Mouse (Mus musculus) embryo, embryonic 9.5 days (tissue): ENCODE data around the gene Atp13a4.

ENCODE experiments used
- DNase-seq: peaks from one replicate; pipeline ENCODE4 v3.0.0-alpha.2; 2017; ENCODE audit errors: extremely low spot score

Atp13a4 gene

GRCm38 (mm10) chr16:29544829-29545228, at the start of gene Atp13a4:
Atp13a4 (minus strand) TSS chr16:29544864.
- DNase-seq = no peak

- DNase-seq = no peak
These were observed 47.5 kb upstream of the Atp13a4 start for GRCm38 (mm10) chr16:29592171-29592570.

- DNase-seq = no peak
These were observed 35.1 kb upstream of the Atp13a4 start for GRCm38 (mm10) chr16:29579787-29580176.

- peak; percentile 99 for DNase-seq
These were observed 34.6 kb upstream of the Atp13a4 start, which contains the start of gene Opa1 for GRCm38 (mm10) chr16:29579167-29579786. Opa1 (plus strand) TSS chr16:29579334.

- peak; percentile 19 for DNase-seq
These were observed 31.0 kb upstream of the Atp13a4 start for GRCm38 (mm10) chr16:29575620-29576019.

- DNase-seq = no peak
These were observed 29.3 kb upstream of the Atp13a4 start for GRCm38 (mm10) chr16:29574013-29574412.

GRCm38 (mm10) chr16:29560869-29561268, 16.2 kb upstream of the Atp13a4 start:
- DNase-seq = peak; percentile 45

GRCm38 (mm10) chr16:29560454-29560853, 15.8 kb upstream of the Atp13a4 start:
- peak; percentile 17 for DNase-seq

- DNase-seq = no peak
These were observed 15.0 kb upstream of the Atp13a4 start for GRCm38 (mm10) chr16:29559667-29560066.

GRCm38 (mm10) chr16:29541261-29541683, 3.4 kb downstream of the Atp13a4 start:
- DNase-seq = no peak

- no peak for DNase-seq
These were observed 4.8 kb downstream of the Atp13a4 start for GRCm38 (mm10) chr16:29539906-29540305.

- DNase-seq = no peak
These were observed 8.1 kb downstream of the Atp13a4 start for GRCm38 (mm10) chr16:29536411-29537204.

GRCm38 (mm10) chr16:29535866-29536265, 8.8 kb downstream of the Atp13a4 start:
- no peak for DNase-seq

GRCm38 (mm10) chr16:29533641-29534040, 11.0 kb downstream of the Atp13a4 start:
- no peak for DNase-seq

GRCm38 (mm10) chr16:29527085-29527484, 17.6 kb downstream of the Atp13a4 start:
- DNase-seq = no peak

GRCm38 (mm10) chr16:29526585-29526984, 18.1 kb downstream of the Atp13a4 start:
- DNase-seq = no peak

GRCm38 (mm10) chr16:29512495-29512894, 32.2 kb downstream of the Atp13a4 start:
- DNase-seq = no peak

GRCm38 (mm10) chr16:29510743-29511142, 33.9 kb downstream of the Atp13a4 start:
- DNase-seq = no peak

GRCm38 (mm10) chr16:29509881-29510280, 34.8 kb downstream of the Atp13a4 start:
- no peak for DNase-seq

GRCm38 (mm10) chr16:29504671-29505070, 40.0 kb downstream of the Atp13a4 start:
- no peak for DNase-seq

GRCm38 (mm10) chr16:29504198-29504597, 40.5 kb downstream of the Atp13a4 start:
- no peak for DNase-seq

GRCm38 (mm10) chr16:29491031-29491430, 53.6 kb downstream of the Atp13a4 start:
- no peak for DNase-seq

GRCm38 (mm10) chr16:29481439-29481838, 63.2 kb downstream of the Atp13a4 start:
- no peak for DNase-seq
